Mouse (Mus musculus) small intestine, adult 2 months (tissue): Measurements from ENCODE around the gene Col6a1. TPM values are rescaled to one million over a fixed set of nuclear protein-coding genes. Genes with fewer than 3 reads are reported as not detected.
A peak's percentile ranks its signal among the peaks of the same experiment; 100 is the strongest.

Experiments
- H3K27ac ChIP-seq: fragments of 200-500 bp; 2 replicates; pipeline ENCODE4 v1.5.1; 2012; ENCODE audit warnings: low read depth, low read length, control low read depth, inconsistent platforms; ENCODE audit not compliant: insufficient read depth
- H3K27me3 ChIP-seq: fragments of 200-500 bp; 2 replicates; pipeline ENCODE4 v1.6.1; 2012; ENCODE audit warnings: mild to moderate bottlenecking, moderate library complexity, low read length, inconsistent platforms; ENCODE audit not compliant: control insufficient read depth, insufficient read depth
- H3K36me3 ChIP-seq: fragments of 200-500 bp; 2 replicates; pipeline ENCODE4 v1.6.1; 2012; ENCODE audit warnings: mild to moderate bottlenecking, low read length, control low read depth, inconsistent platforms; ENCODE audit not compliant: control insufficient read depth, insufficient read depth
- H3K4me1 ChIP-seq: fragments of 200-500 bp; 2 replicates; pipeline ENCODE4 v1.6.1; 2012; ENCODE audit warnings: low read length, inconsistent platforms, mixed read lengths; ENCODE audit not compliant: control insufficient read depth, insufficient read depth, insufficient read length
- H3K4me3 ChIP-seq: fragments of 200-500 bp; 2 replicates; pipeline ENCODE4 v1.5.1; 2012; ENCODE audit warnings: low read depth, mild to moderate bottlenecking, control low read depth, inconsistent platforms, low read length, moderate library complexity
- CTCF ChIP-seq: fragments of 200-500 bp; IDR thresholded peaks from 2 replicates; pipeline ENCODE4 v1.5.1; 2012; ENCODE audit warnings: low read depth, mild to moderate bottlenecking, control low read depth, inconsistent platforms, low read length, moderate library complexity, mixed read lengths; ENCODE audit not compliant: insufficient replicate concordance, insufficient read length; ENCODE audit errors: extremely low read depth
- POLR2A ChIP-seq: fragments of 200-500 bp; IDR thresholded peaks from 2 replicates; pipeline ENCODE4 v1.6.1; 2012; ENCODE audit warnings: low read depth, mild to moderate bottlenecking, control low read depth, inconsistent platforms, low read length, moderate library complexity
- WGBS: fragments of 180-500 bp; shearing (Covaris S2); methylation state at CpG from one replicate; pipeline ENCODE4 v1.1.7; 2018; 5-methylcytosine and 5-hydroxymethylcytosine counted together
- polyA plus RNA-seq: library from polyadenylated mRNA; depleted of rRNA; stranded (reverse); fragments of >200 nt; gene quantifications from 2 replicates; pipeline ENCODE4 v1.2.3, GENCODE M21; 2012

The Col6a1 gene
- polyA plus RNA-seq, 1 experiment = 106 TPM

DNA sequence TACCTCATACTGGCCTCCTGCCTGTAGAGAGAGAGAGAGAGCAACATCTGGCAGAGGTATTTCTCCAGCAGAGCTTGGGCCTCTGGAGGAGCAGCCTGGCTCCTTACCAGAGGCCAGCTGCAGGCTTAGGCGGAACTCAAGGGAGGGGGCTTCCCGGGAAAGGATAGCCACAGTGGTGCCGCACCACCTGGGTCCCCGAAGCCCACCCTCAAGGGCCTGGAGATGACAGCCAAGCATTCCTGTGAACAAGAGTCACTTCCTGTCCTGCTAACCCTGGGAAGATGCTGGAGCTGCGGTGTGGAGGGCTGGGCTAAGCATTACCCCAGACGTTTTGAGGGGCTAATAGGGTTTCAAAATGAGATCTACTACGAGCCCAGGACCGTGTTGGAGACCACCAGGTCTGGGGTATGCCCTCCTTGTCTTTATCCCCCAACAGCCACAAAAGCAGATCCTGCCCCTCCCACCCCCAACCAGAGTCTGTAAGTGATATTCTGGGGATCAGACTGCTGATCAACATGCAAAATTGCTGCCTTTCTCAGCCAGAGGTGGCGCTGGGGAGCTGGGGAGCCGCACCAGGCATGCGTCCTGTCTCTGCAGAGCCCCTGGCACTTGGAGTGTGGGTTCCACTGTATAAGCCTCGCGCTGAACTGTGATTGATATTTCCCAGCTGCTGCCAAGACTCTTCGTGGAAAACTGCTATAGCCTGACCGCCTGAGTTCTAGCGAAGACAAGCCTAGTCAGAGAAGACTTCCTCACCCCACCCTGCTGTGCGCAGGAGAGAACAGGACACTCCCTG, 7.1 kb upstream of the Col6a1 start:
- Histone ChIP-seq H3K4me3 (0 out of 2 replicates have a peak overlapping the region, but pooled peaks have one; percentile 1), H3K27me3 (peaks cover 2% of the 10 kb centered on the region; the same call in 1 of the 2 replicates), H3K27ac (peak overlapping the region; percentile 56), H3K36me3 (no peaks in the 10 kb centered on the region), H3K4me1 (no peaks in the 10 kb centered on the region)
- TF ChIP-seq POLR2A = no peak
- peak; percentile 17; the same call in 1 of the 2 replicates for TF ChIP-seq CTCF
- WGBS = 21% methylated on average over 17 of the region's 17 CpGs

DNA sequence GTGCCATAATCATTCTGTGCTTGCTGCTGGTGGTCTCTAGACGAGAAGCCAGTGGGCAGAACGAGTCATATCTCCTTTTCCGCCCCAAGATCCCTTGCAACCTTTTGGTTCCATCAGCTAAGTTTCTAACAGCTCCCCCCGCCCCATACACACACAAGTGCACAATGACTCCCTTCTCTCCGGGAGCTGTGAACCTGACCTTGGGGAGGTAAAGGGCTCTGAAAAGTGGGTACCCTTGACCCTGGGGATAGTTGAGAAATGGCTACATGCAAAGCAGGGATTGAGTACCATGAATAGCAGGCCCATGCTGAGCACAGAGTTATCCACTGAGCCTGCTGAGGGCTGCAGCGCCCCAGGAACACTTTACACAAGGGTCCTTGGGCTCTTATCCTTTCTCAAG, 6.4 kb upstream of the Col6a1 start:
- no peak for TF ChIP-seq CTCF
- TF ChIP-seq POLR2A = no peak
- no peak overlapping the region for H3K4me3 ChIP-seq
- H3K27ac ChIP-seq = peak overlapping the region; percentile 56
- 59% methylated on average over 6 of the region's 6 CpGs for WGBS
- H3K4me1 ChIP-seq = no peaks in the 10 kb centered on the region
- H3K27me3 ChIP-seq = peaks cover 2% of the 10 kb centered on the region; the same call in 1 of the 2 replicates
- no peaks in the 10 kb centered on the region for H3K36me3 ChIP-seq

- H3K4me3 ChIP-seq = no peak overlapping the region
- WGBS = 68% methylated on average over 20 of the region's 20 CpGs
- peaks cover 2% of the 10 kb centered on the region; the same call in 1 of the 2 replicates for H3K27me3 ChIP-seq
- H3K36me3 ChIP-seq = no peaks in the 10 kb centered on the region
- TF ChIP-seq CTCF = no peak
- no peak for TF ChIP-seq POLR2A
- H3K27ac ChIP-seq = peak overlapping the region; percentile 56
- H3K4me1 ChIP-seq = no peaks in the 10 kb centered on the region
These were observed 5.8 kb upstream of the Col6a1 start for GRCm38 (mm10) chr10:76731621-76732239.

GRCm38 (mm10) chr10:76729631-76730620, 4.0 kb upstream of the Col6a1 start:
- no peak for TF ChIP-seq POLR2A
- 74% methylated on average over 19 of the region's 19 CpGs for WGBS
- H3K4me1 ChIP-seq = no peaks in the 10 kb centered on the region
- H3K27me3 ChIP-seq = peaks cover 2% of the 10 kb centered on the region; the same call in 1 of the 2 replicates
- H3K27ac ChIP-seq = no peak overlapping the region
- H3K4me3 ChIP-seq = no peak overlapping the region
- no peaks in the 10 kb centered on the region for H3K36me3 ChIP-seq

DNA sequence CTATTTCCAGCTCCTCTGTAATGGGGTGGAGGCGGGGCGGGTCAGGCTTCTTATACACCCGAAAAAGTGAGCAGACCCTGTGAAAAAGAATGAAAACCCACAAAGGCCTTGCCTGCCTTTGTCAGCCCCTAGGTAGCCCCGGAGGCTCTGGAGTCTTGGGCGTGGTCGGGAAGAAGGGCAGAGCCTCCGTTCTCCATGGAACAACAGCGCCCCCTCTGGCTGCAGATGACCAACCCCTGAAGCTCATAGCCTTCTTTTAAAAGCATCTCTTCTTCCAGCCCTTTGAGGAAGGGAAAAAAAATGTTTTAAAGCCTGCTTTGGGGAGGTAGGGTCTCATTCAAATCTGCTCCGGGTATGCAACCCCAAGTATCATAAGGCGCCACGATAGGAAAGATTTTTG, 2.4 kb upstream of the Col6a1 start:
- Histone ChIP-seq H3K27me3 (peaks cover 2% of the 10 kb centered on the region; the same call in 1 of the 2 replicates), H3K4me3 (no peak overlapping the region), H3K36me3 (no peaks in the 10 kb centered on the region), H3K27ac (no peak overlapping the region), H3K4me1 (no peaks in the 10 kb centered on the region)
- TF ChIP-seq POLR2A (no peak; the same call in 1 of the 2 replicates), CTCF (peak; percentile 56; the same call in 1 of the 2 replicates)
- 21% methylated on average over 11 of the region's 11 CpGs for WGBS

DNA sequence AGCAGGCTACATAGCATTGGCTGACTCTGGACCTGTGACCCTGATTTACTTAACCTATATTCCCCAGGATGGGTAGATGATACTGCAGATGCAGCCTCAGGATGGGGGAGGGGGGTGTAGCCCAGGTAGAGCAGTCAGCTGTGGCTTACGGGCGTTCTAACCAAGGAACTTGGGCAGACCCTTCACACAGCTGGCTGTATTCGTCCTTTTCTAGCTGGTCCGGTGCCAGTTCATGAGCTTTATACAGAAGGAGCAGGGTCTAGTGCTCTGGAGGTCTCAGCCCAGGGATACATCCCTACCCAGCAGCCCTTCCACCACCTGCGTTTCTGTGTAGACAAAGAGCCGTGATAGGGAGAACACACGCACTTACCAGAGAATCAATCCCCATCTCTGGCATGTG, 1.3 kb upstream of the Col6a1 start:
- WGBS = 82% methylated on average over 7 of the region's 7 CpGs
- TF ChIP-seq CTCF (no peak), POLR2A (no peak)

DNA sequence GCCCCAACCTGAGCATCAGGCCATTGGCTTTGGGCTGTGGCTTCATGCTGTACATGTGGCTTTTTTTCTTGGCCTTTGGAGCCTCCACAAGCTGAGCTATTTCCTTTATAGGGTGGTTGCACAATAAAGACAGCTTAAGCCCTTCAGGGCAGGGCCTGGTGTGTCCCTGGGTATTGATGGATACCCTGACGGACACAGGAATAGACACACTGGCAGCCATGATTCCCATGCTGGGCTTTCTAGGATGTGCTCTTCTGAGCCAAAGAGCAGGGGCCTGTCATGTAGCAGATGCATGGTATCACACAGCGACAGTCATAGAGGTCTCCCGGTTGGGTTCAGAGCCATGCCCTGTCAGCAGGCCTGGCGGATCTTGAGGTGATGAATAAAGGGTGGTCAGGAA, 898 bp upstream of the Col6a1 start:
- Histone ChIP-seq H3K27me3 (peaks cover 2% of the 10 kb centered on the region; the same call in 1 of the 2 replicates), H3K36me3 (no peaks in the 10 kb centered on the region), H3K27ac (no peak overlapping the region), H3K4me1 (peaks cover 2% of the 10 kb centered on the region; the same call in 1 of the 2 replicates), H3K4me3 (no peak overlapping the region)
- no peak for TF ChIP-seq CTCF
- no peak for TF ChIP-seq POLR2A
- WGBS = 87% methylated on average over 4 of the region's 4 CpGs

More for the DNA sequence above, 1.3 kb upstream of the Col6a1 start:
- H3K4me3 ChIP-seq = no peak overlapping the region
- H3K27ac ChIP-seq = no peak overlapping the region
- peaks cover 2% of the 10 kb centered on the region; the same call in 1 of the 2 replicates for H3K27me3 ChIP-seq
- H3K36me3 ChIP-seq = no peaks in the 10 kb centered on the region
- peaks cover 2% of the 10 kb centered on the region; the same call in 1 of the 2 replicates for H3K4me1 ChIP-seq
